Mouse (Mus musculus): ENCODE results near the gene Hmga1.

- TF ChIP-seq CEBPB (IDR thresholded peaks at IDR 0.05; ENCODE audit: low read depth), result no peak
- TF ChIP-seq USF1 (IDR thresholded peaks at IDR 0.05; ENCODE audit: low read depth), result no peak
- no peak for TF ChIP-seq CTCF (IDR thresholded peaks at IDR 0.05; ENCODE audit: control insufficient read depth, insufficient read depth, insufficient read length)
- TF ChIP-seq MYOD1 (IDR thresholded peaks at IDR 0.05; ENCODE audit: control insufficient read depth, insufficient read length, low read depth), result no peak
- no peak for TF ChIP-seq MAX (IDR thresholded peaks at IDR 0.05)
- TF ChIP-seq FOSL1 (IDR thresholded peaks at IDR 0.05; ENCODE audit: insufficient read depth, low read length, poor library complexity, severe bottlenecking), result no peak
Observed at GRCm38 (mm10) chr17:27609576-27609975, 53.3 kb downstream of the Hmga1 start.

Data from C2C12 (cell line).